Mouse (Mus musculus) hindbrain, postnatal 0 days (tissue): Measurements from ENCODE around the gene Iars2. TPM values are rescaled to one million over a fixed set of nuclear protein-coding genes. Genes with fewer than 3 reads are reported as not detected.

ENCODE experiments used
- ATAC-seq: fragments of 200-750 bp; cut with Nextera tagmentation; 2 replicates; pipeline ENCODE4 v1.8.0; 2017; ENCODE audit warnings: mild to moderate bottlenecking, moderate TSS enrichment, moderate library complexity
- DNase-seq: peaks from one replicate; pipeline ENCODE4 v3.0.0-alpha.2; 2015; ENCODE audit warnings: low spot score
- H3K27ac ChIP-seq: fragments of 300-500 bp; sonication (generic); 2 replicates; pipeline ENCODE4 v1.5.1; 2014; ENCODE audit warnings: mild to moderate bottlenecking
- H3K27me3 ChIP-seq: fragments of 300-500 bp; sonication (generic); 2 replicates; pipeline ENCODE4 v1.6.1; 2014; ENCODE audit warnings: low read length, mixed read lengths; ENCODE audit not compliant: insufficient read depth
- H3K36me3 ChIP-seq: fragments of 300-500 bp; sonication (generic); 2 replicates; pipeline ENCODE4 v1.6.1; 2014; ENCODE audit warnings: low read length, mixed read lengths; ENCODE audit not compliant: insufficient read depth
- H3K4me1 ChIP-seq: fragments of 300-500 bp; sonication (generic); 2 replicates; pipeline ENCODE4 v1.6.1; 2014; ENCODE audit warnings: antibody characterized with exemption, low read length, mixed read lengths; ENCODE audit not compliant: insufficient read depth
- H3K4me2 ChIP-seq: fragments of 300-500 bp; sonication (generic); 2 replicates; pipeline ENCODE4 v1.6.1; 2014; ENCODE audit warnings: low read depth, mild to moderate bottlenecking, low read length, moderate library complexity, mixed read lengths
- H3K4me3 ChIP-seq: fragments of 300-500 bp; sonication (generic); 2 replicates; pipeline ENCODE4 v1.5.1; 2014; ENCODE audit warnings: low read length
- H3K9ac ChIP-seq: fragments of 300-500 bp; sonication (generic); replicated peaks from 2 replicates; pipeline ENCODE4 v1.6.1; 2014; ENCODE audit warnings: mild to moderate bottlenecking, low read length, moderate library complexity, mixed read lengths
- H3K9me3 ChIP-seq: fragments of 300-500 bp; sonication (generic); 2 replicates; pipeline ENCODE4 v1.6.1; 2016; ENCODE audit warnings: low read length, mixed read lengths
- CTCF ChIP-seq: IDR thresholded peaks from 2 replicates; pipeline ENCODE4 v1.5.1; 2016; ENCODE audit warnings: antibody characterized with exemption, control low read depth, low read depth
- WGBS: fragments of 180-500 bp; shearing (Covaris S2); extraction: QIAGEN DNeasy Blood & Tissue Kit; methylation state at CpG from one replicate; pipeline ENCODE4 v1.1.7; 2014; 5-methylcytosine and 5-hydroxymethylcytosine counted together
- polyA plus RNA-seq: library from polyadenylated mRNA; unstranded; fragments of >200 nt; fragmentation: Nextera tagmentation; extraction: Ambion mirVana; gene quantifications from 2 replicates; pipeline ENCODE4 v1.2.1, GENCODE M21; 2015
- total RNA-seq: library from RNA; depleted of rRNA; stranded (reverse); fragments of >200 nt; gene quantifications from 2 replicates; pipeline ENCODE4 v1.2.3, GENCODE M21; 2014

Gene Iars2
- total and polyA plus RNA-seq, 2 experiments from 2014 or later, result 18.8 to 39.0 TPM

- peaks cover 10% of the 10 kb centered on the region; the same call in 1 of the 2 replicates for H3K4me1 ChIP-seq
- H3K4me2 ChIP-seq, result peak overlapping the region; percentile 64
- peaks cover 7% of the 10 kb centered on the region; the same call in 1 of the 2 replicates for H3K36me3 ChIP-seq
- peak overlapping the region; percentile 77 for H3K9ac ChIP-seq
- peak; percentile 84 for DNase-seq
- no peaks in the 10 kb centered on the region for H3K9me3 ChIP-seq
- H3K27me3 ChIP-seq, result no peaks in the 10 kb centered on the region
- TF ChIP-seq CTCF, result peak; percentile 16; the same call in 1 of the 2 replicates
- ATAC-seq, result peak; percentile 59
- peak overlapping the region; percentile 87 for H3K4me3 ChIP-seq
- H3K27ac ChIP-seq, result peak overlapping the region; percentile 91
- 4% methylated on average over 22 of the region's 22 CpGs for WGBS
Measured at GRCm38 (mm10) chr1:185363526-185364182, 34.5 kb upstream of the Iars2 start.

- Histone ChIP-seq H3K4me3 (peak within 1 kb of the TSS; percentile 87), H3K9ac (peak within 1 kb of the TSS; percentile 77), H3K36me3 (peaks cover 11% of the 10 kb centered on the region), H3K4me2 (peak within 1 kb of the TSS; percentile 77), H3K4me1 (peaks cover 10% of the 10 kb centered on the region; the same call in 1 of the 2 replicates), H3K9me3 (no peaks in the 10 kb centered on the region), H3K27me3 (no peaks in the 10 kb centered on the region), H3K27ac (peak within 1 kb of the TSS; percentile 91)
- peak; percentile 24; the same call in 1 of the 2 replicates for TF ChIP-seq CTCF
- peak; percentile 99 for ATAC-seq
- under 1% methylated on average over 91 of the region's 92 CpGs for WGBS
- DNase-seq, result peak; percentile 100
Measured at GRCm38 (mm10) chr1:185362677-185363520, 33.7 kb upstream of the Iars2 start, which contains the start of gene Eprs. Eprs (plus strand) TSS chr1:185363044.

- H3K9ac ChIP-seq, result no peak overlapping the region
- no peaks in the 10 kb centered on the region; the same call in 1 of the 2 replicates for H3K4me1 ChIP-seq
- H3K4me3 ChIP-seq, result no peak overlapping the region
- H3K27ac ChIP-seq, result no peak overlapping the region
- H3K4me2 ChIP-seq, result no peak overlapping the region
- H3K36me3 ChIP-seq, result peaks cover 30% of the 10 kb centered on the region
- H3K27me3 ChIP-seq, result no peaks in the 10 kb centered on the region
- WGBS, result 93% methylated on average over 4 of the region's 4 CpGs
- no peak for TF ChIP-seq CTCF
- DNase-seq, result no peak
- no peak for ATAC-seq
- no peaks in the 10 kb centered on the region for H3K9me3 ChIP-seq
Measured at GRCm38 (mm10) chr1:185358211-185358610, 29.0 kb upstream of the Iars2 start.

DNA sequence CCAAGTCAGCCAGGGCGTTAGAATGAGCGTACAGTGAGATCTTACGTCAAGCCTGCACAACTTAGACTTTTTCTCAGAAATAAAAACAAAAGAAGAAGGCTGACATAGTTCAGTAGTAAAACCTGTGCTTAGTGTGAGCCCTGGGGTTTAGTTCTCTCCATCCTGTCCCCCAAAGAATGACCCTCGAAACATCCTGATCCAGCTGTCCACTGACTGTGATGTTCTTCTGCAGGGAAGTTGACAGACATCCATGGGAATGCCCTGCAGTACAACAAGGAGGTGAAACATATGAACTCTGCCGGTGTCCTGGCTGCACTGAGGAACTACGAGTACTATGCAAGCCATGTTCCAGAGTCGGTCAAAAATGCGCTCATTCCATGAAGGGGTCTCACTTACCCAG lies 27.1 kb upstream of the Iars2 start:
- no peak for TF ChIP-seq CTCF
- Histone ChIP-seq H3K27me3 (no peaks in the 10 kb centered on the region), H3K4me1 (no peaks in the 10 kb centered on the region), H3K4me2 (no peak overlapping the region), H3K27ac (no peak overlapping the region), H3K9ac (no peak overlapping the region), H3K9me3 (no peaks in the 10 kb centered on the region), H3K36me3 (peaks cover 45% of the 10 kb centered on the region), H3K4me3 (no peak overlapping the region)
- WGBS, result 97% methylated on average over 8 of the region's 8 CpGs
- ATAC-seq, result no peak
- no peak for DNase-seq

- Histone ChIP-seq H3K9ac (no peak overlapping the region), H3K27me3 (no peaks in the 10 kb centered on the region), H3K27ac (no peak overlapping the region), H3K4me3 (no peak overlapping the region), H3K9me3 (no peaks in the 10 kb centered on the region), H3K4me2 (no peak overlapping the region), H3K4me1 (no peaks in the 10 kb centered on the region), H3K36me3 (peaks cover 58% of the 10 kb centered on the region)
- TF ChIP-seq CTCF, result no peak
- no peak for ATAC-seq
- WGBS, result 94% methylated on average over 4 of the region's 4 CpGs
- DNase-seq, result no peak
Measured at GRCm38 (mm10) chr1:185354731-185355130, 25.5 kb upstream of the Iars2 start.

GRCm38 (mm10) chr1:185353351-185353750 lies 24.2 kb upstream of the Iars2 start:
- Histone ChIP-seq H3K4me1 (no peaks in the 10 kb centered on the region), H3K27ac (no peak overlapping the region), H3K4me2 (no peak overlapping the region), H3K36me3 (peaks cover 67% of the 10 kb centered on the region), H3K27me3 (no peaks in the 10 kb centered on the region), H3K9me3 (no peaks in the 10 kb centered on the region), H3K9ac (no peak overlapping the region), H3K4me3 (no peak overlapping the region)
- ATAC-seq (no peak), DNase-seq (no peak)
- no peak for TF ChIP-seq CTCF
- WGBS, result 96% methylated on average over 8 of the region's 8 CpGs
